Mouse (Mus musculus) heart, adult 2 months (tissue): ENCODE results near the gene Oprd1. TPM values are rescaled to one million over a fixed set of nuclear protein-coding genes. Genes with fewer than 3 reads are reported as not detected.

Experiments
- DNase-seq, 2 experiments: peaks; one replicate each; pipeline ENCODE4 v3.0.0; 2021
- H3K27ac ChIP-seq: fragments of 200-600 bp; 2 replicates; pipeline ENCODE4 v1.8.1; 2022
- H3K27me3 ChIP-seq: fragments of 200-500 bp; 2 replicates; pipeline ENCODE4 v1.6.1; 2012; ENCODE audit warnings: mild to moderate bottlenecking, low read length, inconsistent platforms, mixed read lengths; ENCODE audit not compliant: control insufficient read depth, insufficient read depth
- H3K36me3 ChIP-seq: fragments of 200-500 bp; 2 replicates; pipeline ENCODE4 v1.6.1; 2012; ENCODE audit warnings: low read length, inconsistent platforms; ENCODE audit not compliant: control insufficient read depth, insufficient read depth
- H3K4me1 ChIP-seq: fragments of 200-500 bp; 2 replicates; pipeline ENCODE4 v1.6.1; 2011; ENCODE audit warnings: low read length; ENCODE audit not compliant: control insufficient read depth, insufficient read depth
- H3K4me3 ChIP-seq: fragments of 200-600 bp; 2 replicates; pipeline ENCODE4 v1.8.1; 2022
- H3K79me2 ChIP-seq: fragments of 200-500 bp; replicated peaks from 2 replicates; pipeline ENCODE4 v1.6.1; 2012; ENCODE audit warnings: mild to moderate bottlenecking, inconsistent platforms, low read length, moderate library complexity, mixed read lengths; ENCODE audit not compliant: control insufficient read depth, insufficient read depth
- H3K9ac ChIP-seq: fragments of 200-500 bp; 2 replicates; pipeline ENCODE4 v1.6.1; 2012; ENCODE audit warnings: low read depth, mild to moderate bottlenecking, control low read depth, inconsistent platforms, low read length, mixed read lengths
- CTCF ChIP-seq: fragments of 200-600 bp; IDR thresholded peaks from 2 replicates; pipeline ENCODE4 v1.8.1; 2022; ENCODE audit warnings: antibody characterized with exemption, mild to moderate bottlenecking, moderate library complexity
- EP300 ChIP-seq: fragments of 200-500 bp; IDR thresholded peaks from 2 replicates; pipeline ENCODE4 v1.6.1; 2011; ENCODE audit warnings: low read depth, low read length, control low read depth; ENCODE audit not compliant: insufficient read depth
- POLR2A ChIP-seq: fragments of 200-500 bp; IDR thresholded peaks from 2 replicates; pipeline ENCODE4 v1.6.1; 2011; ENCODE audit warnings: mild to moderate bottlenecking, low read depth, low read length, control low read depth; ENCODE audit not compliant: insufficient read depth
- WGBS: fragments of 180-500 bp; shearing (Covaris S2); methylation state at CpG from one replicate; pipeline ENCODE4 v1.1.7; 2018; 5-methylcytosine and 5-hydroxymethylcytosine counted together
- intact Hi-C: fragments of 180-260 bp; cut with DNase I; formaldehyde crosslinking; loops from one replicate; pipeline ENCODE4 v1.15.1; 2025
- polyA plus RNA-seq: library from polyadenylated mRNA; depleted of rRNA; stranded (reverse); fragments of >200 nt; gene quantifications from 2 replicates; pipeline ENCODE4 v1.2.3, GENCODE M21; 2012
- total RNA-seq, 2 experiments: library from RNA; stranded (reverse); gene quantifications; 2 replicates each; pipeline ENCODE4 v1.2.3; 2021

Gene Oprd1
- total and polyA plus RNA-seq, 3 experiments: 0.20 to 0.43 (median 0.21) TPM

DNA sequence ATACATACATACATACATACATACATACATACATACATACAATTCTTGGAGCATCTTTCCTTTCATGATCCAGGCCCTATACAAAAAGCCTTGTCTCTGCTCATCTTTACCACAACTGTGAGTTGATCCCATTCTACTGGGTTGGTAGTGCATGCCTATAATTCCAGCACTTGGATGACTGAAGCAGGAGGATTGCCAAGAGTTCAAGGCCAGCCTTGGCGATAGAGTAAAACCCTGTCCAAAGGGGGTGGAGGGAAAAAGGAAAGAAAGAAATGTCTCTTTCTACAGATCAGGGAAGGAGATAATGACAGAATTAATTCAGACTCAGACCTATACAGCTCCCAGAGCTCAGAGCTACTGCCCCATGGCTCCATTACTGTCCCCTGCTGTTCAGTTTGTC is 21.1 kb downstream of the Oprd1 start:
- Histone ChIP-seq H3K9ac (no peak overlapping the region), H3K27ac (no peak overlapping the region), H3K4me3 (no peak overlapping the region), H3K4me1 (no peaks in the 10 kb centered on the region), H3K27me3 (no peaks in the 10 kb centered on the region), H3K36me3 (no peaks in the 10 kb centered on the region), H3K79me2 (no peaks in the 10 kb centered on the region)
- intact Hi-C loops: no loop called here
- 47% methylated on average over 1 of the region's 1 CpGs for WGBS
- no peak for DNase-seq
- TF ChIP-seq EP300: no peak
- no peak for TF ChIP-seq POLR2A
- TF ChIP-seq CTCF: no peak

- Histone ChIP-seq H3K79me2 (no peaks in the 10 kb centered on the region), H3K4me3 (no peak overlapping the region), H3K36me3 (no peaks in the 10 kb centered on the region), H3K4me1 (no peaks in the 10 kb centered on the region), H3K27ac (no peak overlapping the region), H3K9ac (no peak overlapping the region), H3K27me3 (no peaks in the 10 kb centered on the region)
- TF ChIP-seq EP300 (no peak), CTCF (peak; percentile 31; the same call in 1 of the 2 replicates), POLR2A (no peak)
- 73% methylated on average over 5 of the region's 5 CpGs for WGBS
- no peak for DNase-seq
- intact Hi-C loops: no loop called here
These were observed 22.6 kb downstream of the Oprd1 start for GRCm38 (mm10) chr4:132121674-132122073.

DNA sequence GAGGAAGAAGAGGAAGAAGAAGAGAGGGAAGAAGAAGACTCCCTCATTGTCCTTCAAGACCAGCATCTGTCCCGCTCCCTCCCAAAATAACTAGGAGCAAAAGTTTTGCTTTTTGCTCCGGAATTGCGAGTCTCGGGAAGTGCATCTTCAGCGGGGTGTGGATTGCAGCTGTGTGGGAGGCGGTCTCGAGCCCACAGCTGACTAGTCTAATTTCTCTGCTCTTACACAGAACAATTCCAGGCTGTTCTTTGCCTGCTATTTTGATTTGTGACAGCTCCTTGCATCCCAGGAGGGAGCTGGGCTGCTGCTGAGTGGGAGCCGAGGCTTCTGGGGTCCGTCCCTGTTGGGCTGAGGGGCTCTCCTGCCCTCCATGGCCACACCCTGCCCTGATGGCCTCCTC is 24.7 kb downstream of the Oprd1 start:
- WGBS: 41% methylated on average over 9 of the region's 9 CpGs
- Histone ChIP-seq H3K4me3 (no peak overlapping the region), H3K36me3 (no peaks in the 10 kb centered on the region), H3K27ac (no peak overlapping the region), H3K4me1 (no peaks in the 10 kb centered on the region), H3K79me2 (no peaks in the 10 kb centered on the region), H3K27me3 (no peaks in the 10 kb centered on the region), H3K9ac (no peak overlapping the region)
- no peak for DNase-seq
- TF ChIP-seq EP300: no peak
- no peak for TF ChIP-seq CTCF
- TF ChIP-seq POLR2A: no peak
- intact Hi-C loops: no loop called here

GRCm38 (mm10) chr4:132116315-132116714 is 28.0 kb downstream of the Oprd1 start:
- no peak for DNase-seq
- Histone ChIP-seq H3K4me3 (no peak overlapping the region), H3K27ac (no peak overlapping the region), H3K4me1 (no peaks in the 10 kb centered on the region), H3K27me3 (no peaks in the 10 kb centered on the region), H3K79me2 (no peaks in the 10 kb centered on the region), H3K36me3 (no peaks in the 10 kb centered on the region), H3K9ac (no peak overlapping the region)
- intact Hi-C loops: no loop called here
- TF ChIP-seq POLR2A (no peak), CTCF (no peak), EP300 (no peak)
- WGBS: 85% methylated on average over 4 of the region's 4 CpGs

DNA sequence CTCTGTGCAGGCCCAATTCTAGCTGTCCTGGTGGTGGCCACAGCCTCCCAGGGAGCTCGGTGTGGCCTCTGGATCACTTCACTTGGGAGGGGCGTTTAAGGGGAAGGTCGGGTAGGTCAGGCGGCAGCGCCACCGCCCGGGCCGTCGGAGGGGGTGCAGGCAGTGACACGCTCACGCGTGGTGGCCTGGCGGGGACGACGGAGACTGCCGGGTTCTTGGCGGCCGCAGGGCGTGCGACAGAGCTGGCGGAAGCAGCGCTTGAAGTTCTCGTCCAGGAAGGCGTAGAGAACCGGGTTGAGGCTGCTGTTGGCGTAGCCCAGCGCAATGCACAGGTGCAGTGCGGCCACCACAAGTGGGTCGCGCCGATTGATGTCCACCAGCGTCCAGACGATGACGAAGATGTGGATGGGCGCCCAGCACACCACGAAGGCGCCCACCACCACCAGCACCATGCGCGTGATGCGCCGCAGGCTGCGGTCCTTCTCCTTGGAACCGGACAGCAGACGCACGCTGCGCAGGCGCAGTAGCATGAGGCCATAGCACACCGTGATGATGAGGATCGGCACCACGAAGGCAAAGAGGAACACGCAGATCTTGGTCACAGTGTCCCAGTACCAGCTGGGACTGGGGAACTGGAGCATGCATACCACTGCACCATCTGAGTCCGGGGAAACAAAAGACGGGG is 30.7 kb downstream of the Oprd1 start:
- intact Hi-C loops: no loop called here
- no peaks in the 10 kb centered on the region for H3K27me3 ChIP-seq
- WGBS: 36% methylated on average over 53 of the region's 53 CpGs
- H3K27ac ChIP-seq: no peak overlapping the region
- TF ChIP-seq CTCF (no peak), POLR2A (no peak), EP300 (no peak)
- H3K4me1 ChIP-seq: no peaks in the 10 kb centered on the region
- H3K4me3 ChIP-seq: no peak overlapping the region; the same call in 1 of the 2 replicates
- H3K9ac ChIP-seq: no peak overlapping the region
- no peaks in the 10 kb centered on the region for H3K36me3 ChIP-seq
- no peaks in the 10 kb centered on the region for H3K79me2 ChIP-seq
- no peak for DNase-seq

DNA sequence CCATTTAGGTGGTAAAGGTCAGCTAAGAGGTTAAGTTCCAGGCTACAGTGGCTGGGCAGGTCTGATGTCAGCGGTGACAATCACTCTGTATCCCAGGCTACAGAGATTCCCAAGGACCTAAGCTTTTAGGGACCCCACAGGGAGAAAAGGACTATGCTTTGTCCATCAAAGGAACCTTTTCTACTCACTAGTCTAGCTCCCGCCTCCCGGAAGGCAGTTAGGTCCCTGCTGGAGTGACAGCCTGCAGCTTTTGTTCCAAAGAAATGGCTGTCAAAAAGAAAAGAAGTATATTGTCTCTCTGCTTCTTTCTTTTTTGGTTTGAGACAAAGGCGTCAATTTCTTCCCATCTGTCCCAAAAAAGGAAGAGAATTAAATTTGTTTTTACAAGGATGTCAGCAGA is 33.1 kb downstream of the Oprd1 start:
- no peak for DNase-seq

More for the DNA sequence above, 33.1 kb downstream of the Oprd1 start:
- intact Hi-C loops: no loop called here
- no peak overlapping the region for H3K4me3 ChIP-seq
- H3K4me1 ChIP-seq: no peaks in the 10 kb centered on the region
- H3K27ac ChIP-seq: no peak overlapping the region
- WGBS: 84% methylated on average over 4 of the region's 4 CpGs
- no peaks in the 10 kb centered on the region for H3K79me2 ChIP-seq
- no peaks in the 10 kb centered on the region for H3K27me3 ChIP-seq
- TF ChIP-seq CTCF (no peak), POLR2A (no peak), EP300 (no peak)
- no peak overlapping the region for H3K9ac ChIP-seq
- H3K36me3 ChIP-seq: no peaks in the 10 kb centered on the region
